Mouse (Mus musculus) yolk sac, embryonic 10.5 days (tissue): ENCODE measurements around the gene Rubcn.

Experiments used
- DNase-seq: peaks from one replicate; pipeline ENCODE4 v3.0.0-alpha.2; 2017; ENCODE audit warnings: low spot score

Rubcn gene

GRCm38 (mm10) chr16:32818441-32818840, 59.1 kb downstream of the Rubcn start:
- no peak for DNase-seq

DNA sequence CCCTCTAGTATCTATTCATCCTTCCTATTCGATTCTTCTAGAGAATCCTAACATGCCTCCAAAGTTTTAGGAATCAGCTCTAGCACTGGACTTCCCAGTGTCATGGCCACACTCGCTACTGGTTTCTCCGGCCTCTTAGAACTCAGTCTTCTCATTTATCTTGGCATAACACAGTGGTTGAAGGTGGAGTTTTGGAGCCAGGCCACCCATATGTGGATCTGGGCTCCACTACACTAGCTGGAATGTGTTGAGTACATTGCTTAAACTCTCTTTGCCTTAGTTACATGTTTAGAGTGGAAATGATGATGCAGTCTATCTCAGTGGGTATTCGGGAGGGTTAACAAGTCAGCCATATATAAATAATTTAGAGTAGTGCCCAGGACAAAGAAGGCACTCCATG, 59.5 kb downstream of the Rubcn start:
- no peak for DNase-seq

GRCm38 (mm10) chr16:32815160-32815605, 62.4 kb downstream of the Rubcn start:
- peak; percentile 92 for DNase-seq

DNA sequence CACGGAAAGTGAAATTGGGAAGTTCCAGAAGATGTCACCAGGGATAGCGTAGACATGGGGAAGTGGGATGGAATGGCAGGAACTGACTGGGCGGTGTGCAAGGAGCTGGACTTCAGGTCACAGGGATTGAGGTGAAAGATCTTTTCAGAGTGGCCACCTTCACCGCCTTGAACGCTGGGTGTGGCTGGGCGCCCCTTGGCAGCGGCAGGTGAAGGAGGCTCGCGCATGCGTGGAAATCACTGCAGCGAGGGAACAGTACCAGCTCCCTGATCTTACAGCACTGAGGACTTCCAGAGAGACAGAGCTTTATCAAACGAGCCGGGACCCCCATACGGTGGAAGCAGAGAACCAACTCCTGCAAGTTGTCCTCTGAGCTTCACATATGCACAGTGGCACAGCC, 63.0 kb downstream of the Rubcn start:
- peak; percentile 44 for DNase-seq

- no peak for DNase-seq
These were observed 63.8 kb downstream of the Rubcn start for GRCm38 (mm10) chr16:32813771-32814170.

- no peak for DNase-seq
These were observed 64.2 kb downstream of the Rubcn start for GRCm38 (mm10) chr16:32813362-32813761.

DNA sequence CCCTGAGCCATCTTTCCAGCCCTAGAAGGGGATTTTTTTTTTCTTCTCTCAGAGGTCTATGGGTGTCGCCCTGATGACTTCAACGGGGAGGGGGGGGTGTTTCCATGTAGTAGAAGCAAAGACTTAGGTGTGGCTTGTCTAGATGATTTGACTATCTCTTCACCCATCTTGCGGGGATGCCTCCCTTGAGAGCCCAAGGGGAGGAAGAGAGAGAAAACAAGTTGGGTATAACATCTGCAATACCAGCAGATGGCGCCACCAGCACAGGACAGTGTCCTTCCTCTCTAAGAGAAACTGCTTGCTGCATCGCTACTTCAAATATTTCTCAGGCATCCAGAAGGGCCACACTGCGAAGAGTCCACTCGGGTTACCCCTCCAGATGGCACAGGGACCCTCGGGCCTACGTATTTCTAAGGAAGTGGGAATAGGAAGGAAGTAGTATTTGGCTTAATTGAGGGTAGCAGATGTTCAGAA, 64.6 kb downstream of the Rubcn start:
- peak; percentile 75 for DNase-seq

DNA sequence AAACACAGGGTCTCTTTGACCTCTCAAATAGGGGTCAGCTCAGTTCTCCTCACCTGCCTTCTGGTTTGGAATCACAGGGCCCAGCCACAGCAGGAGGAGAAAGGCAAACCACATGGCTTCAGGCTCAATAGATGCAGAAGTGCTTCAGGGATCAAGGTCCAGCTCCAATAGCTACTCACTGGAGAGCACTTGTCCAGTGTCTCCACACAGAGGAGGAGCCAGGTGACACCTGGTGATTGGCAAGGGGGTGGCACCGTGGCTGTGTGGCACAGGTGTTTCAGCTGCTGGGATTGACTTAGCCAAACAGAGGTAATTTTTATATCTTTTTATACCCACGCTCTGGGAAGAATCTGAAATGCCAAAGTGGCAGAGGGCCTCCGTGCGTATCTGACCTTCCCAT, 67.2 kb downstream of the Rubcn start, which contains the start of gene Smbd1:
TSS of gene Smbd1 (minus strand) at position 157 of the 400 bp plus-strand sequence.
- no peak for DNase-seq

- DNase-seq: peak; percentile 80
These were observed 70.0 kb downstream of the Rubcn start for GRCm38 (mm10) chr16:32807408-32808185.

DNA sequence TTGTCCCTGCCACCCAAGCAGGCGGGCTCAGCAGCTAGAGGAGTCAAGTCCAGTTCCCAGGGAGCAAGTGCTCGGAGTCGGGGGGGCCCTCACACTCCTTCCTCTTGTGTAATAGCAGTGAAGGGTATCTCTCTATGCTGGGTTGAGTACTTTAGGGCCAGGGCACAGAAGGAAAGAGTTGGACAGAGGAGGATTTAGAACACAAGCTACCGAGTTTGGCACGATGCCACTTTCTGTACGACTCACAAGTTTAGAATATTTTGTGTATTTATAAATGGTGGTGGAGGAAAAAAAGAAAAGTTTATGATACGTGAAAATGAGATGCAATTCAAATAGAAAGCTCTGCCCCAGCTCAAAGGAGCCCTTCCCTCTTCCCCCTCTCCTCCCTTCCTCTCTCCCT, 72.4 kb downstream of the Rubcn start:
- DNase-seq: no peak

GRCm38 (mm10) chr16:32803901-32804300, 73.7 kb downstream of the Rubcn start:
- DNase-seq: no peak

GRCm38 (mm10) chr16:32803252-32803853, 74.2 kb downstream of the Rubcn start:
- peak; percentile 13 for DNase-seq

- DNase-seq: no peak
These were observed 80.2 kb downstream of the Rubcn start, which contains the start of gene Muc20 for GRCm38 (mm10) chr16:32797426-32797689. Gene Muc20, minus strand, starts transcription at chr16:32797435.

DNA sequence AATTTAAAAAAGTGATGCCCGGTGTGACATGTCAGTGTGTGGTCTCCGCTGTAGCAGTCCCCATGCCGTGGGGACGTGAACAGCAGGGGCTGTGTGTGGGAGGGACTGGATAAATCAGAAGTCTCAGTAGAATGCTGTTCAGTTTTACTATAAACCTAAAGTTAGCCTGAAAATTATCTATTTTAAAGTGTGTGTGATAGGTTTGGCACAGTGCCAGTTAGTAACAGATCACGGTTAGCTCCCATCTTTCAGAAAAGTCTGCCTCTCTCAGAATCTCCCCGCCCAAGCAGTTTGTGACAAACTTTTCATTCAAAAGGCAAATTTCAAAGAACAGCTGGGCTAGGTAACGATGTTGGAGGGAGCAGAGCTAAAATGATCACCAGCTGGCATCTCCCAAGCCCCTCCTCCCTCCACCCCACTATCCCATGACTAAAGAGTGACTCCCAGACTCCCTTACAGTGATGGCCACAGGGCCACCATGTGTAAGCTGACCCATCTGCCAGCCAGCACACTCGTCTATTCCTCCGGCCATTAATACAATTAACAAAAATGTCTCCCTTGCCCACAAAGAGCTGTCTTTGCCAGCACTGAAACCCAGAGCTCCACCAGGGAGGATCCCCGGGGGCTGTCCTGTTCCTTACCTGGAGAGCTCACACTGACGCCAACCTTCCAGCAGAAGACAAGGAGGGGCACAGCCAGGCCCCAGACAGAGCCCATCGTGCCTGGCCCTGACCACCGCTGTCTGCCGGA, 80.7 kb downstream of the Rubcn start:
- no peak for DNase-seq

GRCm38 (mm10) chr16:32795177-32795576, 82.4 kb downstream of the Rubcn start:
- DNase-seq: no peak

DNA sequence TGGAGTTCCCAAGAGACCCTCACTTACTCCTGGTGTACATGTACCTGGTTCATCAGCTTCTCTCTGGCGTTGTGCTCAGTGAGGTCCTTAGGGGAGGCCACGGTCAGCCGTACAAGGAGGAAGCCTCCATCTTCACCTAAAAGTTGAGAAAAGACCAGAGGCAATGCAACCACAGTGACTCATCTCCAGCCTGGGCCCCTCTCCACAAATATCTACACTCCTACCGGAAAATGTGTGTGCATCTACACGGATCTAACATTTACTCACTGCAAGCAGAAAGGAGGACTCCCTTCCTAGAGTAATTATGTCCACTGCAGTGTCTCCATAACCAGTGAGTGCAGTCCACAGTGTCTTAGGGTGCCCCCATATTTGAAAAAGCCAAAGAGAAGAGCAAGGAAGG, 87.5 kb downstream of the Rubcn start:
- no peak for DNase-seq

- DNase-seq: no peak
These were observed 92.7 kb downstream of the Rubcn start for GRCm38 (mm10) chr16:32784840-32785239.

- no peak for DNase-seq
These were observed 94.1 kb downstream of the Rubcn start for GRCm38 (mm10) chr16:32783324-32784062.

GRCm38 (mm10) chr16:32778956-32779355, 98.6 kb downstream of the Rubcn start:
- no peak for DNase-seq

- DNase-seq: no peak
These were observed 100.9 kb downstream of the Rubcn start for GRCm38 (mm10) chr16:32776676-32777075.
